Mouse (Mus musculus) adrenal gland (tissue): ENCODE measurements around the gene Ccdc96.

Experiments
- intact Hi-C: fragments of 180-260 bp; cut with DNase I; formaldehyde crosslinking; loops from one replicate; pipeline ENCODE4 v1.15.1; 2025

Gene Ccdc96

DNA sequence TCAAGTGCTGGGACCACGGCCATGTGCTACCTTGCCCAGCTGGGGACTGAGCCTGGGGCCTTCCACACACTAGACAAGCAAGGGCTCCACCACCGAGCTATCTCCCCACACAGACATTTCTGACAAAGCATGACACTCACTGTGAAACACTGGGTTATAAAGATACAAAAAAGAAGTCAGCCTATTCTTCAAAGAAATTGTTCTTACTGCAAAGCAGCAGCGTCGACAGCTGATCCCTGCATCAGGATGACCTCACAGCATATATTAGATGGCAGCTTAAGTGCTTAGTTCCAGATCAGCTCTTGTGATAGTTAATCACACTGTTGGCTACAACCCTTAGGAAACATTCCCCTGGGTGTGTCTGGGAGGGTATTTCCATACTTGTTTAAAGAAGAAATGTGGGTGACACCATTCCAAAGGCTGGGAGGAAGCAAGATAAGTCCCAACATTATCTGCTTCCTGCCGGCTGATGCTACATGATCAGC is 38.9 kb downstream of the Ccdc96 start:
- intact Hi-C loops = no loop called here

DNA sequence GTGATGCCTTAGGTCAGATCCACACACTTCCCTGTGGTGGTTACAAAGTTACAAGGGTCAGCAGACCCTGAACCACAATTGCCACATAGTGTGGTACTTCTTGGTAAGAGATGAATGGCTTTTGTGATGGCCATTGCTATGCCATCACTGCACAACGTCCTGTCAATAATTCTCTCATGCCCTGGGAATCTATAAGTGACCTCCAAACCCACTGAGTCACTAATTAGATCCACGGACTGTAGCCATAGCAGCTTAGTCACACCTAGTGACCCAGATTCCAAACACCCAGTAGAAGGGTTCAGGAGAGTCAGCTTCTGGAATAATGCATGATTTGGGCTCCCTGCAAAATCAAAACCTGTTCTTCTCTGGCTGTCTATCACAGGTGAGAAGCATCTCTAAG is 40.8 kb downstream of the Ccdc96 start:
- intact Hi-C loops = loop anchor here (5.0 kb wide), 1 partner anchor 217 kb away; no protein-coding TSS in a partner anchor

DNA sequence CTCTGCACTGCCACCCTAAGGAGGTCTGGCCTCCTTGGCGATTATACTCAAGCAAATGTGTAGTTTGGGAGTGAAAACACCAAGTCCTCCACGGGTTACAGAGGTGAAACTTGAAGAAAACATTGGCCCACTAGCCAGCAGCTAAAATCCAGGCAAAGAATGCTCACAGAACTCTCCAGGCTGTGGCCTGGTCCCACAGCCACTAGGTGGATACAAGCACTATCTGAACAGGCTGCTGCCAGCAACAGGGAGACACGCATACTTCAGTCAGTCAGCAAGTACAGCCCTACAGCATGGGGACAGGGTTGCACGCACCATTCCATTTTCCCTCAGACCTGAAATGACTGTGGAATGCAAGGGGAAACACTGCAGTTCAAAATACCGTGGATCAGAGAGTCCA is 41.9 kb downstream of the Ccdc96 start:
- intact Hi-C loops = loop anchor here (5.0 kb wide), 1 partner anchor 216 kb away; no protein-coding TSS in a partner anchor

- intact Hi-C loops = loop anchor here (5.0 kb wide), 1 partner anchor 215 kb away; no protein-coding TSS in a partner anchor
These were observed 42.5 kb downstream of the Ccdc96 start for GRCm38 (mm10) chr5:36526921-36527320.

- intact Hi-C loops = loop anchor here (5.0 kb wide), 3 partner anchors 52 to 213 kb away; no protein-coding TSS in a partner anchor
These were observed 45.3 kb downstream of the Ccdc96 start for GRCm38 (mm10) chr5:36529698-36530097.

- intact Hi-C loops = loop anchor here (5.0 kb wide), 2 partner anchors 52 to 53 kb away; no protein-coding TSS in a partner anchor
These were observed 45.9 kb downstream of the Ccdc96 start for GRCm38 (mm10) chr5:36530129-36530751.

DNA sequence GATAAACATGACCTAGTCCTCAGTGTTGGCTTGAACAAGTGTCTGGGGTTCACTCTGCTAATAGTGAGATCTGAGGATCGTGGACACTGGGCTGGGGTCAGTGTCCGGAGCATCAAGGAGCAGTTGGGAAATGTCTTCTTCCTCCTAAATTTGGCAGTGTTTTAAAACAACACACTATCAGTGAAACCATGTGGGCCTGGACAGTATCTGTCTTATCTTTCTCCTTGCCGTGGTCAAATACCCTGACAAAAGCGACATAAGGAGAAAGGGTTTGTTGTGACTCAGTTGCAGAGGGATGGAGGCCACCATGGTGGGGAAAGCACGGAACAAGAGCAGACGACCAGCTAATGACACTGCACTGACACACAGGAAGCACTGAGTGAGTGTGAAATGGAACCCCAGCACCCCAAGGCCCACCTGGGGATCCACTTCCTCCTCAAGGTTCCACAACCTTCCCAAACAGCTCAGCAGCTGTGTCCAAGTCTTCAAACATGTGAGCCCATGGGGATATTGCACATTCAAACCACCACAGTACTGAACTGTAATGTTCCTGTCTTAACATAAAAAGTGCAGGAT is 50.2 kb downstream of the Ccdc96 start:
- intact Hi-C loops = loop anchor here (5.0 kb wide), 2 partner anchors 48 to 57 kb away; no protein-coding TSS in a partner anchor

DNA sequence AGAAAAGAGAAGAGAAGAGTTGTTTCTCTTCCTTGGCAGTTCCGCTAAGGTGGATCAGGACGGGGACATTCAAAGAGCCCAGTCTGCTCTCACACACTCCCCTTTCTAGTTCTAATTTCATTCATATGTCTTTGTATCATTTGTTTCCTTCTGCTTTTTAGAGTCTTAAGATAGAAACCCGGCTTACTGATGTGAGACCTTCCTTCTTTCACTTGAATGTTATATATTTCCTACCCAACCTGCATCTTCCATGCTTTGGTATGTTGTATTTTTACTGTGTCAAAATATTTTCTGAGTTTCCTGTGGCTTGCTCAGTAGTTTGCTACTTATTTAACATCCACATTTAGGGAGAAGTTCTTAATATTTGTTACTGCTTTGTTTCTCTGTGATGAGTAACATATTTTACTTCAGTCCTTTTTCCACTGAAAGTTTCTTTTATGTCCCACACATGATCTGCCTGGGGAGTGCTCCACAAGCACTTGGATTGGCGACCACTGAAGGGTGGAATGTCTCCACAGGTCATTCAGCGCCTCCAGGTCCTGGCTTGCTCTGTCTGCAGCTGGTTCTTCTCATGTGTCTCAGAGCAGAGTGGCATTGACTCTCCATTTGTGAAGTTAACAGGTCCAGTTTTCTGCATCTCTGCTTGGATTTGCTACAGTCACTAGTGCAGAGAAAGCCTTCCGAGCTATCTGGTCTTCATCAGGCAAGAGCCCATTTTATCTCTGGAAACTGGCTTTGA is 51.2 kb downstream of the Ccdc96 start:
- intact Hi-C loops = no loop called here

DNA sequence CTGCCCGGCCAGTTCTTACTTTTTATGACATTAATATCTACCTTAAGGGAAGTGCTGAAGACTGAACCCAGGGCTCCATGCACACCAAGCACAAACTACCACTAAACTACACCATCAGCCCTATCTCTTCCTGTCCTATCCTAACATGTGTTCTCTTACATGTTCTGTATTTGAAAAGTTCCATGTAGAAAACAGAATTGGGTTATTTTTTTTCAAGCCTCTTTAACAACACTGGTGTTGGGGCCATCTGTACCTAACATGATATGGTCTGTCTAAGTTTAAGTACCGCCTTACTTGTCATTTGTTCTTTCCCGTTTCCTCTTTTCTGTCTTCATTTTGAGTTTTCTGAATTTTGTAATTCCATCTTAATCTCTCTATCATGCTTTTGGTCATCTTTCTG is 52.0 kb downstream of the Ccdc96 start:
- intact Hi-C loops = no loop called here
